Mouse (Mus musculus): Measurements from ENCODE around the gene Nsun6.

Gene Nsun6

DNA sequence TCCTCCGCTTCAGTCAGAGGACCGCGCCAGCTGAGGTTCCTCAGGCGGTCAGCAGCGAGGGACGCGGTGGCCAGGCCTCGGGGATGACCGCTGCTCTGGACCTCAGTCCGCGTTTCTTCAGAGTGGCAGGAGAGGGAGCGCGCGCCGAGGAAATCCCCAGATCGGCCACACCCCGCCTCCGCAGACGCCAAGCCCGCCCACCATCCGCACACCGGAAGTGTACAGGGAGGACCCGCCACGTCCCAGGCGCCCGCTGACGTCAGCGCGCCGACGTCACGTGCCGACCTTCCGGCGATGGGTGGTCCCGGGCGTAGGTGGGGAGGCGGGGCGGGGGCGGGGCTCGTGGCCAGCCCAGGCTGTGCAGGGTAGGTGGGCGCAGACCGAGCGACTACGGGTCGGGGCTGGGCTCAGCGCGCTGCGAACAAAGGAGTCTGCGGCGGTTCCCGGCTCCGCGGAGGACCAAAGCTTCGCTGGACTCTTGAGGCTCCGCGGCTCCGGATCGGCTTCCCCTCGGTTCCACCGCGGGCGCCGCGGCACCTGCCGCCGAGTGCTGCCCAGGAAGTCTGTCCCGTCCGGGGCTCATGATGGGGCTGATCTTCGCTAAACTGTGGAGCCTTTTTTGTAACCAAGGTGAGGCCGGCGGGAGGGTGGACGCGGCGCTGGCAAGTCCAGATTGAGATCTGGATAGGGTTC is at the start of gene Nsun6:
TSS of gene Nsun6 (minus strand) at position 125 of the 693 bp plus-strand sequence.
- DNase-seq (ENCODE audit: low spot score in 2 of 2), result peak; percentile 94 to 95

DNA sequence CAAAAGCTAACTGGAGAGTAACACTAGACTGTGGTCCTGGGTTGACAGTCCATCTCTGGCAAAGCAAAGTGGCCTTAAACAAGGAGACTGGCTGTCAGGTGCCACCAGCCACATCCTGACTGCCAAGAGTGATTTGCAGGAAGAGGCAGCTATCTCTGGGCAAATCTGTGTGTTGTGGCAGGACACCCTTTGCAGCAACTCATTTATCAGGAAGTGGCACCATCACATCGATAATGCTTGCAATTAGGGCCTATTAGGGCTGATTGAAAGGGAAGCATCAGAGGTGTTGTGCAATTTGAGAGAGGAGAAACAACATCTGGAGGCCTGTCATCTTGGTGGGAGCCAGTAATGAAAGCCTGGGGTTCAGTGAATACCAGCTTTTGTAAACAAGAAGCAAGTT is 49.5 kb upstream of the Nsun6 start:
- DNase-seq (ENCODE audit: low spot score in 2 of 2), result no peak

DNA sequence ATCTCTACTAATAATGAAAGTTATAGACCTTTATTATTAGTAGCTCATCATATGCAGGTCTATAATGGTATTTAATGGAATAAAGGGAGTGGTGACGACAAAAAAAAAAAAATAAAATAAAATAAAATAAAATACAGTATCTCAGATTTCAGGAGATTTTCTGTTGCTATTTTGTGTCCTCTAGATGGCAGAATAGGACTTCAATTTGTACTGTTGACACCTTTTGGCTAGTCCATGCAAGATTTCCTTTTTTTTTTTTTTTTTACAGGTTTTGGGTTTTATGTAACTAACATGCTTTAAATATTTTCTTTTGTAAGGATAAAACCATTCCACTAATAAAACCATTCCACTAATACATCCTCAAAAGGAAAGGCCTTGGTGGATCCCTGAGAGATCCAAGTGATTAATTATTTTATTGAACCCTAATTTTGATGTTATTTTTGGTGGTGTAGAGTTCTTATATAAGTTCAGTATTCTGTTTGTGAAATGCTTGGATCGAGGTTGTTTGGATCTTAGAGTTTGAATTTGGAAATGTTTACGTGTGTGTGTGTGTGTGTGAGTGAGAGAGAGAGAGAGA is 41.7 kb upstream of the Nsun6 start:
- DNase-seq (ENCODE audit: low spot score in 2 of 2), result no peak

DNA sequence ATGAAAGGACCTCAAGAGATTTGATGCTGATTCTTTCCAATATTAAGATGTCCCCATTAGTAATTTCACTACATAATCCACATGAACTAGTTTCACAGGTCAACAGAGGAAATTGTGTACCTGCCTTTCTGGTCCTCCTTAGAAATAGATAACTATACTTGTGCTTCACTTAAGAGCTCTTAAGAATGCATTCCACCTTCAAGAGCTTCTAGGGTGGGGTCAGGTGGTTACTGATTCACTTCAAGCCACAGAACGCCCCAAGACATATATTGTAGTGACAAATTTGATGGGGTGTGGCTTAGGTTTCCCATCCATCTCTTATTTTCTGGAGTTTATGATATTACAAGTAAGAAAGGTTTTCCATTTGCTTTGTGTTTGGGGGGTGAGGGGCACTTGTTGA is 32.4 kb upstream of the Nsun6 start:
- no peak for DNase-seq (ENCODE audit: low spot score in 2 of 2)

DNA sequence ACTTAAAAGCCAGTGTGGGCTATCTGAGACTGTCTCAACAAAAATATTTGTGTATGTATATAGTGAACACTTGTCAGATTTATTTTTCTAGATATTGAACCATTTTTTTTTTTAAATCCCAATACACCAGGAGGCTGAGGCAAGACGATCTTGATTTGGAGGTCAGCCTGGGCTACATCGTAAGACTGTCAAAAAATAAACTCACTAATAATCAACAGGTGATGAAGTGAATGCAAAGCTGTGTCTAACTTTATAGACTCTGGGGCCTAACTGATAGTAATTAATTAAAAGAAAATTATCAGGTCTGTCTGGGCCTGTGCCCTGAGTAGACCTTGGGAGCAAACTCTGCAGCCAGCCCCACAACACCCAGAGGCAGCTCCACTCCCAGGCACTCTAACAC is 28.8 kb upstream of the Nsun6 start:
- DNase-seq (ENCODE audit: low spot score in 2 of 2), result no peak

DNA sequence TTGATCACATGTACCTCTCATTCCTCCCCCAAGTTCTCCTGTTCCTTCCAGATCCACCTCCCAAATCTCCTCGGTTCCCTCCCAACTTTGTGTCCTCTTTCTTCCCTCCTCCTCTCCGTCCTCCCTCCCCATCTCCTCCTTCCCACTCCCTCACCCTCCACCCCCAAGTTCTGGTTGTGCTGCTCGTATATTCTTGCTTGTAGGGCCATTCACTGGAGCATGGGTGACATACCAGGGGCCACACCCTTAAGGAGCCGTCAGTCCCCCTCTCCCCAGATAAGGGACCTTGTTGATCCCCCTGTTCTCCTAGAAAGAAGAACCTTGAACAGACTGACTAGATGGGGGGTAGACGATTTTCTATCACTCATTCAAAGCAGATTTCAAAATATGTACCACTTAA is 12.2 kb upstream of the Nsun6 start:
- DNase-seq (ENCODE audit: low spot score in 2 of 2), result no peak

DNA sequence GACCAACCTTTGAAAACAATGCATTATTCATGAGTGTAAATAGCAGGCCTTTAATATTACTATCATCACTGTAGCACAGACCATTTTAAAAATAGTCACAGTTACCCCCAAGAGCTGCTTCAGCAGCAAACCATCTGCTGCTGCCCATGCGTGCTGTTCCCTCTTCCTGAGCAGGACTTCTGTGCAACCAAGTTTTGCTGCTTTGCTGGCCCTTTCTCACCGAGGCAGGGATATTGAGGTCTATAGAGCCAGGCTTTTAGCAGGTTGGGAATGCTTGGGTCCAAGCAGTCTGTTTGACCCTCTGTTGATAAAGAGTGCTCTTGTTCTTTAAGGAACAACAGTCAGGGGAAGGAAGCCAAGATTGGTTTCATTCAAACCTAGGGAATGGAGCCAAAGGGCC is 10.6 kb upstream of the Nsun6 start:
- DNase-seq (ENCODE audit: low spot score in 2 of 2), result no peak

DNA sequence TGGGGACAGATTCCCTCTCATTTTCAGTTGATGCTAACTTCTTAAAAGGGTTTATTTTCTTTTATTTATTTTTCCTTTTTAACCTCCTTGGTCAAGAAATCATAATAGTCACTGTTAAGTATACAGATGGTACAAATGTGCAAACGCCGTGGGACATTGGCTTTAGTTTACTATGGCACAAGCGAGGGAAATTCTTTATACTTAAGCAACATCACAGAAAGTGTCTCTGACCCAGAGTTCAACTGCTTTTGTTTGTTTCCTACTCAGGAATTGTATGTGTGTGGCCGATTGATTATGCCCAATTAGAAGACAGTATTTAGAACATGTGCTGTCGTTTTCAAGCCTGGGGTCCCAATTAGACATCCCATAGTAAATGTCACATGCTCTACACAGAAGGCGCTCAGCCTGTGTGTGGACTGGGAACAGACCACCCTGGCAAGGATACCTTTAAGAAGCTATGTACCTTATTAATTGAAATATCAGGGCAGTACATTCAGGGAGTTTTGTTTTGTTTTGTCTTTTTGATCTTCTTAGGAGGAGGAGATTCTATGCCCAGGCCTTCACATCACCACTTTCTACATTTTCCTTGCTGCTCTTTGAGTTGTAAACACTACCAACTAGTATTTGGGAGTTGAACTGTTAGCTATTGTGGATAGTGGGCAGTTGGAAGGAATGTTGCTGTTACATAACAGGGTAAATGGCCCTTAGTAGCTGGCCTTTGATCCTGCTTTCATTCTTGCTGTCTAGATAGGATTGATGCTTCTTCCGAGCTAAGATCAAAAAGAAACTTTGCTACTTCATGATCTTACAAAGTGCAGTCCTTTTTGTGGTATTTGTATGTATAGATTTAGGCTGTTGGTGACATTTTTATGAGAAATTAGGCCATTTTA is 9.8 kb upstream of the Nsun6 start:
- no peak for DNase-seq (ENCODE audit: low spot score in 2 of 2)

DNA sequence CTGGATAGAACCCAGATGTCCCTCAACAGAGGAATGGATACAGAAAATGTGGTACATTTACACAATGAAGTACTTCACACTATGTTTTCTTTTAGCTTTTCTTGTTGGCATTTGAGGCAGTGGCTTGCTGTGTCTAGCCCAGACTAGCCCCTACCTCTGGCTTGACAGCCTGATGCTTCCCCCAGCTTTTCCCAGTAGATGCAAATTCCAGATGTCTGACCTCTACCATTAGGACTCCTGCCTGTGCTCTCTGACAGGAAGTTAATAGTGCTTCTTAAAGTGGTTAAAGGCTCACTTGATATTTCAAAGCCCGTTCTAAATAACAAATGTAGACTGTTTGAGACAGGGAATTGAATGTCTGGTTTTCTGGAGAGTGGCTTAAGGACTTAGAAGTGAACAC is 8.9 kb upstream of the Nsun6 start:
- DNase-seq (ENCODE audit: low spot score in 2 of 2), result no peak

DNA sequence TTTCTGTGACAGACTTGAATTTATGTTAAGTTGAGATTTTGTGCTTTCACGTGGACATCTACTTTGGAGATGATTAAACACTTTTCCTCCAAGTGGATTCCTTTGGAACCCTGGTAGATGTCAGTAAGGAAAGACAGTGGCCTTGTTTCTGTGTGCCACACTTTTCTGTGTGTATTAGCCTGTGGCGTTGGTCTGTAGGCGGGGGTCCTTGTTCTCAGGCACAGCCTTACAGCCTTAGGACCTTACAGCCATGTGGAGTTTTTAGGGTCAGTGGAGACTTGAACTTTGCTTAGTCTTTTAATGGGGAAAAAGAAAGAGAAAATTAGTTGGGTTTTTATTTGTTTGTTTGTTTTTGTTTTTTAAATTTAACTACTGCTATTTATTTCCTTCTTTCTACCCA is 6.0 kb upstream of the Nsun6 start:
- DNase-seq (ENCODE audit: low spot score in 2 of 2), result no peak

DNA sequence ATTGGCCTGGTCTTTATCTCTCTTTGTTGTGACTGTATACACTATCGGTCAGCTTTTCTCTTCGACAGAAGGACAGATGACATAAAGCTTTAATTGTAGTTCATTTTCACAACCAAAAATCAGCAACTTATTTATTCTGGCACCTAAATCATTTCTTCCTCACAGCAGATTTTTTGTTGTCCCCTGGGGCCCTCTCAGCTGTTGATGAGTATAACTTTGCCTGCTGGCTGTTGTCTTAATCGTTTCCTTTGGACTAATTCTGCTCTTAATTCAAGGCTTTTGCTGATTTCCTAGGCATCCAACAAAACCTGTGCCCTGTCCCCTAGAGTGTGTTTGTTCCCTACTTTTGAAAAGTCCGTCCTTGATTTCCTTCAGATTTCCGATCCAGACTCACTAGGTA is 3.4 kb upstream of the Nsun6 start:
- no peak for DNase-seq (ENCODE audit: low spot score in 2 of 2)

DNA sequence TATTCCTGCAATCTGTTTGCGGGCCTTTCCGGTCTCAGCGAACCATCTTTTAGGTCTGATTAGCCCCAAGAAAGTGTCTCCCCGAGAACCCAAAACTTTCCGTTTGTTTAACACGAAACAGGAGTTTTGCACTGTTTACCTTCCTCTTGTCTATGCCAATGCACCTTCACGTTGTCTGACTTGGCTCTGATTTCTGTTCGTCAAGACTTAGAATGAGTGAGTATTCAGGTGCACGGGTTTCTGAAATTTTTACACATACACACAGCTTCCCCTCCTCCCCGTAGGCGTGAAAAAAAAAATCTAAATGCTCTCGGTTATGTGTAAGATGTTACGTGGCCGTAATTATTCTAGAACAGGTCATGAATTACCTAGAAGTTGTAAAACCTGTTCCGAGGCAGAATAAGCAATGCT is 877 bp upstream of the Nsun6 start:
- DNase-seq (ENCODE audit: low spot score in 2 of 2), result peak in 1 of 2 experiments; percentile 4

DNA sequence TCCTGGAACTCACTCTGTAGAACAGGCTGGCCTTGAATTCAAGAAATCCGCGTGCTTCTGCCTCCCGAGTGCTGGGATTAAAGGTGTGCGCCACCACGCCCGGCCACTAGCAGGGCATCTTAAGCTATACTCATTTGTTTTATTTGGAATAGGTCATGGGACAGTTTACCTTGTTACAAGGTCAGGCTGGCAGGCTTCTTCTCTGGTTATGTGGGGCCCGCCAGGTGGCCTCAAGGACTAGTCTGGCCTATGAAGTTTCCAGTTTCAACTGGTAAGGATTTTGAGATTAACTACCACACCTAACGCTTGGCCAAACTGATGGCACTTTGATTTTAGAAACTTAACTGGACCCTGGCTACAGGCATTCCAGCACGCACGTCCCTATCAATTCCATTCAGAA is 373 bp downstream of the Nsun6 start:
- DNase-seq (ENCODE audit: low spot score in 2 of 2), result no peak

DNA sequence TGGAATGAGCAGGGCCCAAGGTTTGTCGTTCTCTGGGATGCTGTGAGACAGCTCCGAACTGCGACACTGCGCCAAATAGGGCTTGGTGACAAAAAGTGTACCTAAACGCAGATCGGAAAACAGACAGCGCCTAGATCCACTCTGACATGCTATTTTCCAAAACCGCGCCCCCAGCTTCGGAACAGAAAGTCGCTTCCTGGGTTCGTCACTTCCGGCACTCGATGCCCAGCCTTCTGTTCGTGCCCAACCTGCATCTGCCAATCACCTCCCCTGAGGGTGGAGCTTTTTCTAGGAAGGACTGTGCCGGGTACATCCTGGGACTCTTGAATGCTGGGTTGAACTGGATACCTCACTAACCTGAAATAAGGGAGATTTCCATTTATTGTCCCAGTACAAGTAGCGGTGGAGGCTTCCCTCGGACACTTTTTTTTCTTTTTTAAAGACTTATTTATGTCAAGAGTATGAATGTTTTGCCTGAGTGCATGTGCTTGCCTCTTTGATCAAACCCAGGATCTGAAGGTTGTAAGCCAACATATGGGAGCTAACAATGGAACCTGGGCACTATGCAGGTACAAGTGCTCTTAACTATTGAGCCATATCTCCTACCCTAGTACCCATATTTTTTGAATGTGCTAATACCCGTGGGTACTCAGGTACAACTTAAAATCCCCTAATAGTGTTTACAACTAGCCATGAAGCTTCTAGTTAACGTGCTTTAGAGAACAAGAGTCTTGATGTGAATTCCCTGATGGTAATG is 5.6 kb downstream of the Nsun6 start, which contains the start of gene Arl5b:
TSS of gene Arl5b (plus strand) at position 279 of the 757 bp plus-strand sequence.
- DNase-seq (ENCODE audit: low spot score in 2 of 2), result peak; percentile 91 to 94

DNA sequence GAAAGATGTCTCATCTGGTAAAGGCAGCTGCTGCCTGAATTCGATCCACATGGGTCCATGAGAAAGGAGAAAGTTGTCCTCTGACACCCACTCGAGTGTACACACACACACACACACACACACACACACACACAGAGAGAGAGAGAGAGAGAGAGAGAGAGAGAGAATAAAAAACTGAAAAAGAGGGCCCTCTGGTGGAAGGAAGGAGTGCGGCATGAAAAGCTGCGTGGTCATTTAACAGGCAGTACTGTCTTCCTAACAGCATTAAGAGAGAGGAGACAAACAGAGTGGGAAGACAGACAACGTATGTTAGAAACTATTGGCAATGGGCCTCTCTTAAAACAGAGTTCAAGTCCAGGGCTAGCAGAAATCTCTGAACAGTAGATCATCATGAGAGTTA is 14.5 kb downstream of the Nsun6 start:
- no peak for DNase-seq (ENCODE audit: low spot score in 2 of 2)

DNA sequence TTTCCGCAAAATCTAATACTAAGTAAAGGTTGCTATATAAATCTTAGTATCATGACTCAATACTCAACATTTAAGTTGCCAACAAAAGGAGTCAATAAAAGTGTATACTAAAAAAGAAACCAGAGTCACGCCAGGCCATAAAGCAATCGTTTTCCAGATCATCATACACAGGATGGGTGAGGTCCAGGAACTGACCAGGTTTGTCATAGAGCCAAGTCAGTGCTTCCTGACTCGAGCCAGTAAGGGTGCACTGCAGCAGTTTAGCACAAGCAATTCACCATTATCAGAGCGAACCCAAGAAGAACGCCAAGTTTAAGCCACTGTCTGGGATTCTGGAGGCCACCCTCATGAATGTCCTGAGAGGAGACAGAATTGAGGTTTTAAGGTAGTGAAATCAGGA is 16.2 kb downstream of the Nsun6 start:
- no peak for DNase-seq (ENCODE audit: low spot score in 2 of 2)

DNA sequence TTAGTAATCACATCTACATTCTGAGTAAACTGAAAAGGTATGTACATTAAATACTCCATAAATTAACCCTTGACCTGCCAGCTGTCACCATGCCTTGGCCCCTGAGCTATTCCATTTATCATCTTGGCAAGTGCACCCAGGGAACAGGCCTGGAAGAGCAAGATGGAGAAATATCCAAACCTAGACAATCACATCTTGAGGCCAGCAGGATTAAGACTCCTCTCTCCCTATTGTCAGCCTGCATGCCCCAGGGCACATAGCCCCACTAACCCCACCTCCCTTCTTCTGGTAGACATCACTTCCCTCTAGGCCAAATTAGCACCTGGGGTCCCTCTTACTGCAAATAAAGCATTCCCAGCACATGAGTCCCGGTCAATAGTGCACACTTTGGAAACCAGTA is 27.1 kb downstream of the Nsun6 start:
- DNase-seq (ENCODE audit: low spot score in 2 of 2), result no peak

DNA sequence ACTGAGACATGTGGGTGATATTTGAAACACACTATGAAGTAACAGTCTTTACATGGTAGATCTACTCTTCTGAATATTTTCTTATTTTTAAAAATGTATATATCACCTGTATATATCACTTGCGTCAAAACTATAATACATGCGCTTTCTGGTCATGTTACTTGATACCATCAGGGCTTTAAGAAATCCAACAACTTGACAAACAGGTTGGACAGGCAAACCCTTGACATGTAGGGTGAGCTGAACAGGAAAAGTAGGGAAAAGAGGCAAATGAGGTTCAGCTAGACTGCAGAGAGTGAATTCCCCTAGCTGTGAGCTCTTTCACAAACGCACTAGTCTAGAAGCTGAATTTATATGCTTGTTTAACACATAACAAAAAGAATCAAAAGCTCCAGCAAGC is 28.1 kb downstream of the Nsun6 start:
- DNase-seq (ENCODE audit: low spot score in 2 of 2), result no peak

DNA sequence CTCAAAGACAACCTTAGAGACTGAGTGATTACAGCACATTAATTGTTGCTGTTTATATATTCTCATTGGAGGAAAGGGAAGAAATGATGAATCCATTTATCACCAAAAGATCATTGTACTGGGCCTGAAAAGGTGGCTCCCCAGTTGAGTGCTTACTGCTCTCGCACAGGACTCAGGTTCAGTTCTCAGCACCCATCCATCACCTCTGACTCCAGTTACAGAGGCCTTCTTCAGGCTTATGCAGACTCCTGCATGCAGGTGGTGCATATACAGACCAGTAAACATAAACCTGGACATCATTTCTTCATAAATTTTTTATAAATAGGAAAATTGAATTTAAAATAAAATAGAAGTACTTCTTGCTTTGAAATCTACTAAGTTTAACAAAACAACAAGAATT is 46.8 kb downstream of the Nsun6 start:
- no peak for DNase-seq (ENCODE audit: low spot score in 2 of 2)

DNA sequence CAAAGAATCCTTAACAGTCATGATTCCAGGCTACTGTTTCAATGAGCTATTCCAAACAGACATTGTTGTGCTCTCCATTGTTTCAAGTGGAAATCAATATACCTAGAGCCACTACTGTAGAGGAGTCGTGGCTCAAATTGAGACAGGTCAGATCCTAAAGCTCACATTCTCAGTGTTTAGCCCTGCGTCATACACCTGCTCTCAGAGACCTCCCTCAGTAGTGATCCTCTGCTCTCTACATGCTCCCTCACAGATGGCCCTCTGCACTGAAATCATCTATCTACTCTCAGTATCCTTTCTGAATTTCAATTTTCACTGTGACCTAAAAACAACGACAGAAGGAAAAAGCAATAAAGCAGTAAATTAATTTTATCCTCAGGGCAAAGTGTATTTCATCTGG is 47.3 kb downstream of the Nsun6 start:
- DNase-seq (ENCODE audit: low spot score in 2 of 2), result no peak

DNA sequence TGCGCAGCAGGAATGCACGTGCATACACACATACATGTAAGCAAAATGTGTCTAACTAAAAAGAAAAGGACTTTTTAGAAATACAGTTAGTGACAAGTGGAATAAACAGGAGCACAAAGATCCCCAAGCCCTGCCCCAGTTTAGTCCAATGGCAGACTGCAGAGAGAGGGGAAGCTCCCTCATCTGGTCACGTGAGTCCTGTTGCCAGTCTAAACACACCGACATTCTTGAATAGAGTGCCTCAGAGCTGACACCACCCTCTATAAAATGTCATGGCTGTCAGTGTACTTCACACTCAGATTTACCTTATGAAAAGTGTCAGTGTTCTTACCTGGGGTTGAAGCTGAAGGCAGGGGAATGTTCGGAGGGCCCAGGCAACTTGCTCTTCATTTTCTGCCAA is 57.0 kb downstream of the Nsun6 start:
- DNase-seq (ENCODE audit: low spot score in 2 of 2), result no peak

DNA sequence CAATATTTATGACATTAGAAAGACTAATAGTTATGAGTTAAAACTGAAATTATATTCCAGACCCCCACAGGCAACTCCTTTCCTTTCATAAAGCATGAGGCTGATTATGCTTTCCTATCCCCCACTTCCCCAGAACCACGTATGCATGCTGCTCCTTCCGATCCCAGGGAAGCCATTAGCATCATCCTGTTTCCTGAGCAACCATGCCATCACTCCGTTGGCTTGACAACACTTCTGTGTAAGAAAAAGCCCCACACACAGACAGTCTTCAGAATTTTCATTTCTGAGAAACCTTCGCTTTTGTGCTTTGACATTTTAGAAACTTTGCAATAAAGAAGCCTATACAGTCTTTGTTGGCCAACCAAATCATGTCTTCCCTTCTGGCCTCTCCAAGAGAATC is 58.8 kb downstream of the Nsun6 start:
- DNase-seq (ENCODE audit: low spot score in 2 of 2), result no peak
